Mouse (Mus musculus) liver, embryonic 13.5 days (tissue): ENCODE data around the gene Vwa2. TPM values are rescaled to one million over a fixed set of nuclear protein-coding genes. Genes with fewer than 3 reads are reported as not detected.

Experiments
- ATAC-seq: fragments of 200-750 bp; cut with Nextera tagmentation; 2 replicates; pipeline ENCODE4 v1.8.0; 2017; ENCODE audit warnings: low read depth, mild to moderate bottlenecking, moderate number of reproducible peaks, moderate library complexity
- DNase-seq: peaks from one replicate; pipeline ENCODE4 v3.0.0; 2022
- H3K27ac ChIP-seq: fragments of 300-500 bp; sonication (generic); 2 replicates; pipeline ENCODE4 v1.5.1; 2015; ENCODE audit warnings: moderate library complexity, mild to moderate bottlenecking, inconsistent platforms
- H3K27me3 ChIP-seq: fragments of 300-500 bp; sonication (generic); 2 replicates; pipeline ENCODE4 v1.6.1; 2015; ENCODE audit warnings: mild to moderate bottlenecking, inconsistent platforms
- H3K36me3 ChIP-seq: fragments of 300-500 bp; sonication (generic); 2 replicates; pipeline ENCODE4 v1.6.1; 2015; ENCODE audit warnings: mild to moderate bottlenecking, inconsistent platforms
- H3K4me1 ChIP-seq: fragments of 300-500 bp; sonication (generic); replicated peaks from 2 replicates; pipeline ENCODE4 v1.6.1; 2015; ENCODE audit warnings: inconsistent platforms
- H3K4me2 ChIP-seq: fragments of 300-500 bp; sonication (generic); 2 replicates; pipeline ENCODE4 v1.6.1; 2015; ENCODE audit warnings: inconsistent platforms, mild to moderate bottlenecking, moderate library complexity
- H3K4me3 ChIP-seq: fragments of 300-500 bp; sonication (generic); replicated peaks from 2 replicates; pipeline ENCODE4 v1.5.1; 2015; ENCODE audit warnings: mild to moderate bottlenecking, inconsistent platforms
- H3K9ac ChIP-seq: fragments of 300-500 bp; sonication (generic); 2 replicates; pipeline ENCODE4 v1.6.1; 2015; ENCODE audit warnings: mild to moderate bottlenecking, inconsistent platforms
- H3K9me3 ChIP-seq: fragments of 300-500 bp; sonication (generic); replicated peaks from 2 replicates; pipeline ENCODE4 v1.6.1; 2016; ENCODE audit warnings: inconsistent platforms
- WGBS: fragments of 180-500 bp; shearing (Covaris S2); methylation state at CpG from one replicate; pipeline ENCODE4 v1.1.7; 2015; ENCODE audit not compliant: insufficient replicate concordance; 5-methylcytosine and 5-hydroxymethylcytosine counted together
- polyA plus RNA-seq: library from polyadenylated mRNA; unstranded; fragments of >200 nt; fragmentation: Nextera tagmentation; extraction: Ambion mirVana; gene quantifications from 2 replicates; pipeline ENCODE4 v1.2.1, GENCODE M21; 2015

Vwa2 gene
- polyA plus RNA-seq: not detected in 2 replicates

DNA sequence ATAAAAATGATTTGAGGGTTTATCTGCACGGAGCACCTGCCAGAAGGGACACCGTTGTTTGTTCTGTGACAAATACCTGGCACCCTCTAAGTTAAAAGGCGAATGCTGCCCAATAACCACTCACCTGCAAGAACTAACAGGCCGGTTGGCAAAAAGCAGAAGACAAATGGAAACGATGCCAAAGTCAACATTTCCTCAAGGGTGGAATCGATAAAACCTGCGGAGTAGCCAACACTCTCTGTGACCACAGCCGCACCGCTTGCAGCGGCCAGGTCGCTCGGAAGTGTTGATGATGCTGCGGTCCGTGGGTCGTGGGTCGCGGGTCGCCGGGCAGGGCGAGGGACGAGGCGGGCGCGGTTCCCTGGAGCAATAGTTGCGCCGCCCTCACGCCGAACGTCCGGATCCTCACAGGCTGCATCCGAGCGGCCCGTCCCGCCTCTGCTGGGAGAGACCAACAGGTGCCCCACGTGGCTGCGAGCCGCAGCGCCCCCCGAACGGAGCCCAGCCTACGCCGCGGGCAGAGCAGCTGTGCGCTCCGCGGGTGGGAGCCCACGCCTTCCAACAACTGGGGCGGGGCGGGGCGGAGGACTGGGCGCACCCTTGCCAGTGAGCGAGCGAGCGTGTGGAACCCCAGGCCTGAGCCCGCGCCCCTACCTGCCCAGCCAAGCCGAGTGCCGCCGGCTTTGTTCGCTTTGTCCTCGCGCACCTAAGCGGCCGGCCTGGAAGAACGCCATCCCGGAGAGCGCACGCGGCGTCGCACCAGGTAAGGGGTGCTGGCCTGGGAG is at the start of gene Vwa2:
Vwa2 (plus strand) TSS at position 434 of the 785 bp plus-strand sequence.
- Histone ChIP-seq H3K9ac (no peak within 1 kb of the TSS), H3K4me1 (peaks cover 7% of the 10 kb centered on the region), H3K4me3 (peak within 1 kb of the TSS; percentile 39), H3K9me3 (no peaks in the 10 kb centered on the region), H3K27ac (no peak within 1 kb of the TSS), H3K27me3 (peaks cover 90% of the 10 kb centered on the region), H3K36me3 (no peaks in the 10 kb centered on the region), H3K4me2 (peak within 1 kb of the TSS; percentile 58)
- WGBS: 4% methylated on average over 71 of the region's 71 CpGs
- DNase-seq (no peak), ATAC-seq (no peak)

DNA sequence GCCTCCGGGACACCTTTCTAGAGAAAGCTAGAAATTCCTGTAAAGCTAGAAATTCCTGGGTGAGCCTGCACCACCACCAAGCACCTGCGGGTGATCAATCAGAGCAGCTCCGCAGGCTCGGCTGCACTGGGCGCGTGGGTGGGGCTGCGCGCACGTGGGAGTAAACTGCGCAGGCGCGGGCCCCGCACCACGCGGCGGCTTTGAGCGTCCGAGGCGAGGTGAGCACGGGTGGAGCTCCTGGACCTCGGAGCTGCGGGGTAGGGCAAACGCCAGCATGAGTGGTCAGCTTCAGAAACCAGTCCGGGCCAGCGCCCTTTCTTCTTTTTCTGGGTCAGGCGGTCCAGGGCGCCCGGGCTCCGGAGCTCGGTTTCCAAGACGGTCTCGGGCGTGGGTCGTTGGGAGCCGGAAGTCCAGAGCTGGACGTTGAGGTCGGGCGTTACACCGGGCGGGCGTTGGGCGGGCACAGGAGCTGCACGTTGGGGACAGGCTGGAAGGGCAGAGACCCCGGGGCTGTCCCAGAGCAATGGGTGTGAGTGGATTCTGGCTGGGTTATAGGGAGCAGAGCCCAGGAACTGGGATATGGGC is 47.9 kb upstream of the Vwa2 start, which contains the start of gene Tdrd1:
Tdrd1 (plus strand) TSS at position 163 of the 585 bp plus-strand sequence.
- H3K36me3 ChIP-seq: no peaks in the 10 kb centered on the region
- H3K4me1 ChIP-seq: peaks cover 7% of the 10 kb centered on the region
- 47% methylated on average over 44 of the region's 44 CpGs for WGBS
- H3K9me3 ChIP-seq: 0 out of 2 replicates have a peak, but pooled peaks cover 2% of the 10 kb centered on the region
- no peak within 1 kb of the TSS for H3K4me2 ChIP-seq
- H3K27ac ChIP-seq: no peak within 1 kb of the TSS
- DNase-seq (no peak), ATAC-seq (no peak)
- peaks cover 34% of the 10 kb centered on the region for H3K27me3 ChIP-seq
- no peak within 1 kb of the TSS for H3K9ac ChIP-seq
- no peak within 1 kb of the TSS for H3K4me3 ChIP-seq

DNA sequence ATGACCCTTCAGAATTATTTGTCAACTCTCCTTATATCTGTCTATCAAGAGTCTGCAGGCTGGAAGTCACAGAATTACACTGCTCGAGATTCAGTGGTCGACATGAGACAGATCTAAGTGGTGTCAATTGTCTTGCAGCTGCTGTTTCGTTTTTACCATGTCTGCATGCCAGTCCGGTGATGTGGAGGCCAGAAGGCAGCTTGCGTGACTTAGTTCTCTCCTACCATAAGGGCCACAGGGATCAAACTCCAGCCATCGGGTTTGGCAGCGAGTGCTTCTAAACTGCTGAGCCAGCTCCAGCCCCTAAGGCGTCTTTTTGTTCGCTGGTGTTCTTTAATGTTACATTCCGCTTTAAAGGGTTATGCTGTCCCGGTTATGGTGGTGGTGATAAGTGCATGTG is 45.7 kb upstream of the Vwa2 start:
- Histone ChIP-seq H3K27ac (no peak overlapping the region), H3K27me3 (peaks cover 30% of the 10 kb centered on the region), H3K9ac (no peak overlapping the region), H3K4me3 (no peak overlapping the region), H3K36me3 (no peaks in the 10 kb centered on the region), H3K4me2 (no peak overlapping the region), H3K9me3 (0 out of 2 replicates have a peak, but pooled peaks cover 2% of the 10 kb centered on the region), H3K4me1 (no peaks in the 10 kb centered on the region)
- ATAC-seq (no peak), DNase-seq (no peak)
- 77% methylated on average over 11 of the region's 11 CpGs for WGBS

DNA sequence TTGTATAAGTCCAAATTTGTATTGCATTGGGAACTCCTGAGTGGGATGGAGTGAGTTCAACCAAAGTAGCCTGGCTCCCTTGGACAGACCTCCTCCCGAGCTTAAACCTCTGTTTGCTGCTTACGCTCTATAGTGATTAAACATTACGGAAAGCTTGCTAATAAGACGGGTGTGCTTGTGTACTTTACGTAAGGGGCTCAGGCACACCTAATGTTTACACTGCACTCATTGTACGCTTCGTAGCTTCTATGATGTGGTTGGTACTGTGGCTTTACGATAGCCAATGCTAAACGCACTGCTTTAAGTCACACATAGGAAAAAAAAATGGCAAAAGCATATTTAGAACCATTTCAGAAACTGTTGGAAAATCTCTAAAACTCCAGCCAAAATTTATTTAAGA is 44.8 kb upstream of the Vwa2 start:
- Histone ChIP-seq H3K36me3 (no peaks in the 10 kb centered on the region), H3K9ac (no peak overlapping the region), H3K9me3 (0 out of 2 replicates have a peak, but pooled peaks cover 2% of the 10 kb centered on the region), H3K27ac (no peak overlapping the region), H3K4me2 (no peak overlapping the region), H3K27me3 (peaks cover 28% of the 10 kb centered on the region), H3K4me3 (no peak overlapping the region), H3K4me1 (no peaks in the 10 kb centered on the region)
- 73% methylated on average over 9 of the region's 9 CpGs for WGBS
- ATAC-seq (no peak), DNase-seq (no peak)

DNA sequence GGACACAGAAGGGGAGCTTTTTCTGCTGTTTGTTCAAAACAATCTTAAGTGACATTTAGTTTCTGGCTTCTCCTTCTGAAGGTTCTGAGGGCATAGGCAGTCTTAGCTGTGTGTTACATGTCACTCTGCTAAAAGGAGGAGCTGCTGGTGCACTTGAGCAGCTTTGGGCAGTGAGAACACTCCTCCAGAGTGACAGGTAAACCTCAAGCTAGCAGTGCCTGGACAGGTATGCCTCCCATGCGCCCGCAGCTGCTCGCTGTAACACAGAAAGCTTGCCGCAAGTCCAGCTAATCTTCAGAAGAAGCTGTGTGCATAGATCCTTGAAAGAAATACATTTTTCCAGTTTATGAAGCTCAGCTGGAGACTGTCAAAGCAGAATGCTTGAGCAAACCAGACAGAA is 43.9 kb upstream of the Vwa2 start:
- H3K4me3 ChIP-seq: no peak overlapping the region
- H3K36me3 ChIP-seq: no peaks in the 10 kb centered on the region
- WGBS: 86% methylated on average over 4 of the region's 4 CpGs
- DNase-seq: no peak
- no peak overlapping the region for H3K9ac ChIP-seq
- no peaks in the 10 kb centered on the region for H3K4me1 ChIP-seq
- 0 out of 2 replicates have a peak, but pooled peaks cover 2% of the 10 kb centered on the region for H3K9me3 ChIP-seq
- H3K27ac ChIP-seq: no peak overlapping the region
- no peak for ATAC-seq
- H3K27me3 ChIP-seq: peaks cover 24% of the 10 kb centered on the region
- H3K4me2 ChIP-seq: no peak overlapping the region

DNA sequence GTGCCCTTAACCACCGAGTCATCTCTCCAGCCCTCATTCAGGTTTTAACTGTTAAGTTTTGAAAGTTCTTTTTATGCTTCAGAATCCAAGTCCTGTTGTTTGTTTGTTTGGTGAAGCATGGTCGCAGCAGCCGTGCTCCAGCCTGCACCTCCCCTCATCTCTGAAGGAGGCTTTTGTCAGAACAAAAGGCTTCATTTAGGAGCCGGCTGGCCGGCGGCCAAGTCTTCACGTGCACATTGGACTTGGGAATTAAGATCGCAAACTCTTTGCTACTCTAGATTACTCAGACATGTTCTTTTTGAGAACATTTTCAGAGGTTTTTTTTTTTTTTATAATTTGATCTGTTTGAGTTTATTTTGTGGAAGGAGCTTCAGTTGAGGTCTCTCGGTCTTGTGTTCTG is 38.7 kb upstream of the Vwa2 start:
- no peaks in the 10 kb centered on the region for H3K4me1 ChIP-seq
- 74% methylated on average over 9 of the region's 9 CpGs for WGBS
- no peaks in the 10 kb centered on the region for H3K27me3 ChIP-seq
- ATAC-seq (no peak), DNase-seq (no peak)
- H3K4me3 ChIP-seq: no peak overlapping the region
- H3K27ac ChIP-seq: no peak overlapping the region
- no peaks in the 10 kb centered on the region for H3K36me3 ChIP-seq
- no peak overlapping the region for H3K4me2 ChIP-seq
- no peak overlapping the region for H3K9ac ChIP-seq
- no peaks in the 10 kb centered on the region for H3K9me3 ChIP-seq

DNA sequence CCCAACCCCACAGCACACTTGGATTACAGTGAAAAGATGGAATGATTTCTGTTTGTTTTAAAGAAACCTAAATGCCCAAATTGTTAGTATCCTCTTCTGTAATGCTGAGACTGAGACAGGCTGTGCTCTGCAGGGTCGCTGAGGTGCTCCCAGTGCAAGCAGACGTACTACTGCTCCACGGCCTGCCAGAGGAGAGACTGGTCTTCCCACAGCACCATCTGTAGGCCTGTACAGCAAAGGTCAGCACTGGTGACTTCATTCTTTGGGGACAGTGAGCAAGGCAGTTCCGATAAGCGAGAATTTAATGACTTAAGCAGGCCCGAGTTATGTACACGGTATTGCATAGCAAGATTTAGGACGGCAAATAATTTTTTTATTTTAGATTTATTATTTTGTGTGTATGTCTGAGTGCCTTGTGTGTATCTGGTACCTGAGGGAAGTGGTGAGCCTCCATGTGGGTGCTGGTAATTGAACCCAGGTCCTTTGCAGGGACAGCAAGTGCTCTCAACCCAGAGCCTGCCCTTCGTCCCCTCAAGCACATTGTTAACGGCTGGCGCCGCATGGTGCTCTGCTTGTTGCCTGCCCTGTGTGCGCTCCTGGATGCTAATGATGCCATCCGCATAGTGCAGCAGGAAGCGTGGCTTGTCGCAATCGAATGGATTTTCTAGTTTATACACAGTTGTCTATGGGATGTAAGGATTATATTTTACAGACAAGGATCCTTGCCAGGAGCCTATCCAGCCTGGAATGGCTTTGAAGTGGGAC is 34.9 kb upstream of the Vwa2 start:
- ATAC-seq: no peak
- H3K4me3 ChIP-seq: no peak overlapping the region
- H3K9ac ChIP-seq: no peak overlapping the region
- no peaks in the 10 kb centered on the region for H3K27me3 ChIP-seq
- H3K36me3 ChIP-seq: no peaks in the 10 kb centered on the region
- H3K4me1 ChIP-seq: no peaks in the 10 kb centered on the region
- no peak for DNase-seq
- no peak overlapping the region for H3K4me2 ChIP-seq
- H3K27ac ChIP-seq: no peak overlapping the region
- no peaks in the 10 kb centered on the region for H3K9me3 ChIP-seq
- WGBS: 77% methylated on average over 17 of the region's 17 CpGs

DNA sequence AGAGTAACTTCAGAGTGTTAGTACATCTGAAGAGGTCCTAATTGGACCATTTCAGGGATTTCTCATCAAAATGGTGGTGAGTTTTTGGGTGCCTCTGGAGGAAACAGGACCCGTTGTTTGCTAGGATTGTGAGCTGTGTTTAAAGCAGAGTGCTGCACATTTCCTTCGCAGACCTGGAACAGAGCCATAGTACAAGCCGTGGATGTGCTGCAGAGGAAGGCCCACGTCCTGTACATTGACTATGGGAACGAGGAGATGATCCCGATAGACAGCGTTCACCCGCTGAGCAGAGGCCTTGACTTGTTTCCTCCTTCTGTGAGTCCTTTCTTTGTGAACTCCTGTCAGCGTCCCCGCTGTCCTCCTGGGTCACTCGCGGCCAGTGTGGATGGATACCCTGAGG is 31.1 kb upstream of the Vwa2 start:
- Histone ChIP-seq H3K9me3 (no peaks in the 10 kb centered on the region), H3K36me3 (no peaks in the 10 kb centered on the region), H3K4me1 (no peaks in the 10 kb centered on the region), H3K27ac (no peak overlapping the region), H3K4me3 (no peak overlapping the region), H3K27me3 (no peaks in the 10 kb centered on the region), H3K9ac (no peak overlapping the region), H3K4me2 (no peak overlapping the region)
- ATAC-seq: no peak
- DNase-seq: no peak
- WGBS: 73% methylated on average over 12 of the region's 12 CpGs

DNA sequence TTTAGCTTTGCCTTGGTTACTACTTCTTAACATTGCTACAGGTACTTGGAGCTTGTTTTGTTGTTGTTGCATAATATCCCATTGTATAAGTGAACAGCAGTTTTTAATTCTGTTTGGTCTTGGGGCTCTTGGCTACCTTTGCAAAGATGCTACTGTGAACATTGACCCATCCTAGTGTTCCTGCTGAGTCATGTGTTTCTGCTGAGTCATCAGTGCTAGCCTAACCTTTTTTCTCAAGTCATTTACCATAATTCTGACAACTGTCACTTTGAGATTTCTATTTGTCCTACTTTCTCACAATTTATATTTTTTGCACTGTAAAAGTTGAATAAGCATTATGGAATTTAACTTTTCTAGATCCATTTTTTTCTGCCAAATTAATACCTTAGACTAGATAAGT is 21.5 kb upstream of the Vwa2 start:
- Histone ChIP-seq H3K27ac (no peak overlapping the region), H3K4me1 (peaks cover 4% of the 10 kb centered on the region; the same call in 1 of the 2 replicates), H3K4me2 (no peak overlapping the region), H3K9ac (no peak overlapping the region), H3K36me3 (no peaks in the 10 kb centered on the region), H3K9me3 (no peaks in the 10 kb centered on the region), H3K27me3 (no peaks in the 10 kb centered on the region), H3K4me3 (no peak overlapping the region)
- ATAC-seq: no peak
- DNase-seq: peak; percentile 2

DNA sequence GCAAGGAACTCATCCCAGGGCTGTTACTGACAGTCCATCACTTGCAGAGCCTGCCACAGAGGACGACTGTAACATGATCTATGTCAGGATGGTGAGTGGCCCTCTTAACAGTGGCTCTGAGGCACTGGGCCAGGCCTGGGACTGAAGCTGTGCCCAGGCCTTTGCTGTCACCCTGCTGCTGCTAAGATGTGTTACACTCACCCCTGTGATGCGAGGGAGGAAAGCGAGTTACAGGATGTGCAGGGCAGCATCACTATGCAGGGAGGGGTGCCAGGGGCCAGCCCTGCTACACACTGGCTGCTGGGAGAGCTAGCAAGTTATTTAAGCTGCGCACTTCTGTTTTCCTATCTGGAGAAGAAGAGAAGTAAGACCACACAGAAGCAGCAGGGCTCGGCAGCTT is 17.6 kb upstream of the Vwa2 start:
- no peak overlapping the region for H3K27ac ChIP-seq
- no peaks in the 10 kb centered on the region for H3K27me3 ChIP-seq
- no peaks in the 10 kb centered on the region for H3K36me3 ChIP-seq
- DNase-seq (no peak), ATAC-seq (no peak)
- no peaks in the 10 kb centered on the region for H3K9me3 ChIP-seq
- no peak overlapping the region for H3K4me2 ChIP-seq
- H3K4me1 ChIP-seq: peaks cover 4% of the 10 kb centered on the region; the same call in 1 of the 2 replicates
- WGBS: 44% methylated on average over 5 of the region's 5 CpGs
- H3K9ac ChIP-seq: no peak overlapping the region
- H3K4me3 ChIP-seq: no peak overlapping the region

DNA sequence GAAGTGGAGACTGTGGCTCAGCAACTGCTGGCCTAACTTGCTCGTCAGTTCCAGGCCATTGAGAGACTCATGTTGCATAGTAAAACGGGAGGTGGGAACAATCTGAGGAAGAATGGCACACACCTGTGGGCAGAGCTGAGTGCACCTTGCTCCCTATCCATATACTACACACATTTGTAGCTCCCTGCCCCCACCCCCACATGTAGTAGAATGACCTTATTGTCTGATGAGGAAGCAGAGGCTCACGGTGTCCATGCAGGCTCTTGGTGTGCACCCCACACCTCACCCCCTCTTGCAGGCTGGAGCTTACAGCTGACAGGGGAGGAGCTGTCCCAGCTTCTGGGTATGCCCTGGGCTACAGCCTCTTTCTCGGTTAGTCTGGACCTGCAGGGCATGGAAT is 6.3 kb upstream of the Vwa2 start:
- ATAC-seq (no peak), DNase-seq (no peak)
- H3K4me2 ChIP-seq: no peak overlapping the region
- H3K36me3 ChIP-seq: no peaks in the 10 kb centered on the region
- H3K9me3 ChIP-seq: no peaks in the 10 kb centered on the region
- H3K4me3 ChIP-seq: no peak overlapping the region
- WGBS: 50% methylated on average over 4 of the region's 4 CpGs
- peaks cover 33% of the 10 kb centered on the region for H3K27me3 ChIP-seq
- no peaks in the 10 kb centered on the region for H3K4me1 ChIP-seq
- H3K9ac ChIP-seq: no peak overlapping the region
- H3K27ac ChIP-seq: no peak overlapping the region
